Mouse (Mus musculus): ENCODE results near the gene Irgc1.

DNA sequence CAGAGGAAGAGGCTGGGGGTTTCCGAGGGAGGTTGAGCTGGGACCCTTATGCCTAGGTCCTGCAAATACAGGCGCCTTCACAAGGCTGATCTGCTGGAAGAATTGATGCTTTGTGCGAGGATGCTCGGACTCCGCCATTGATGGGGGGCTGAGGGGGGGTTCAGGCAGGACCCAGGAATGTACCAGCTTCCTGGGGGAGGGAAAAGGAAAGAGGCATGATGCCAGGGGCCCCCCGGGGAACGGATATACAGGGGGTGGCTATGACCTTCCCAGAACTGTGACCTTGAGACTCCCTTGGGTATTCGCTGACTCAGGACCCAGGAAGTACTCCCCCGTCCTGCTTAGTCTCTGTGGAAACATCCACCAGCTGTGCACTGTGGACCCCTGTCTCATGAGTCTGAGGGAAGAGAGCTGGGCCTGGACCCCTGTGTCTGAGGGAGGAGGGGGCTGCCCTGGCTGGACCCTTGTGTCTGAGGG, 34.6 kb upstream of the Irgc1 start:
- TF ChIP-seq CTCF (IDR thresholded peaks at IDR 0.05; ENCODE audit: borderline replicate concordance, insufficient read depth, low read length) (no peak), POLR2A (IDR thresholded peaks at IDR 0.05; ENCODE audit: low read depth, low read length) (no peak)

All from embryonic fibroblast, embryonic 13.5 days (primary cell).